Mouse (Mus musculus) frontal cortex, postnatal 14 days (tissue): ENCODE results near the gene Rem1.

Source experiments
- DNase-seq, 2 experiments: peaks; one replicate each; pipeline ENCODE4 v3.0.0; 2022; ENCODE audit warnings: low spot score in 2 of 2

The Rem1 gene

GRCm38 (mm10) chr2:152675252-152675791 lies 48.6 kb downstream of the Rem1 start:
- no peak for DNase-seq

GRCm38 (mm10) chr2:152678302-152678701 lies 51.6 kb downstream of the Rem1 start:
- DNase-seq: no peak

- no peak for DNase-seq
Observed at GRCm38 (mm10) chr2:152678925-152679324, 52.2 kb downstream of the Rem1 start.

- DNase-seq: no peak
Observed at GRCm38 (mm10) chr2:152679701-152680355, 53.1 kb downstream of the Rem1 start.

GRCm38 (mm10) chr2:152683086-152683485 lies 56.3 kb downstream of the Rem1 start:
- no peak for DNase-seq
